ENCODE assay signal across 8 mouse cellular contexts in the genomic region with DNA sequence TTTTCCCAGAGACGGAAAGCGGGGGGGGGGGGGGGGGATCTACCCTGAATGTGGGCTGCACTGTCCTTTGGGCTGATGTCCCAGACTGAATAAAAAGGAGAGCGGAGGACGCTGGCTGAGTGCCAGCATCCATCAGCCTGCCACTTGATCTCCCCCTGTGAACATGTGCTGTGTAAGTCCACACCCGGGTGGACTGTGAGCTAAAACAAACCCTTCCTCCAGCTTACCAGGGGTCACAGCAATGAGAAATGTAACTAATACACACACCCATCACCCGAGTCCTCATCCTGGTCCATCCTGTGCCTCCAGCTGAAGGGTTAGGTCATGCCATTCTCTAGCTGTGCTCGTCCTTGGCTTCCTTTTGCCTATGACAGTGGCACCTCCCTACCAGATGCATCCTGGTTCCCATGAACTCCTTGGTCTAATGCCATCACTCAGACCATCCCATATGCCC. TPM values are rescaled to one million over a fixed set of nuclear protein-coding genes. Genes with fewer than 3 reads are reported as not detected.
DNase-seq lines count a peak whose midpoint lies in the region; ATAC-seq lines count a peak whose summit lies in the region.

No protein-coding gene starts in this region.

- peaks cover 72% of the 10 kb centered on the region for H3K4me1 ChIP-seq in heart, embryonic 11.5 days (ENCODE audit: control insufficient read depth, insufficient read depth, low read length)
- peaks cover 46% of the 10 kb centered on the region for H3K4me1 ChIP-seq in lung, embryonic 16.5 days (replicated peaks; ENCODE audit: control insufficient read depth, insufficient read depth, low read length)

- ATAC-seq in heart, embryonic 11.5 days (replicated peaks; ENCODE audit: insufficient number of reproducible peaks, low FRiP score, low TSS enrichment), result peak; percentile 19; the same call in 1 of the 2 replicates
- ATAC-seq in lung, embryonic 16.5 days (ENCODE audit: low read depth), result peak; percentile 71

- peaks cover 31% of the 10 kb centered on the region for H3K36me3 ChIP-seq in heart, embryonic 11.5 days (ENCODE audit: control insufficient read depth, insufficient read depth, low read length)
- peaks cover 30% of the 10 kb centered on the region for H3K36me3 ChIP-seq in lung, embryonic 16.5 days (ENCODE audit: control insufficient read depth, insufficient read depth, low read length)

- H3K4me2 ChIP-seq in heart, embryonic 11.5 days, result peak overlapping the region; percentile 4; the same call in 1 of the 2 replicates
- H3K4me2 ChIP-seq in lung, embryonic 16.5 days (ENCODE audit: low read depth, low read length), result no peak overlapping the region

- H3K27ac ChIP-seq in heart, embryonic 11.5 days (ENCODE audit: low read depth, low read length), result peak overlapping the region; percentile 62
- H3K27ac ChIP-seq in lung, embryonic 16.5 days (ENCODE audit: low read length), result no peak overlapping the region

- H3K9me3 ChIP-seq in heart, embryonic 11.5 days (replicated peaks; ENCODE audit: control insufficient read depth, low read length), result no peaks in the 10 kb centered on the region
- H3K9me3 ChIP-seq in lung, embryonic 16.5 days (ENCODE audit: control insufficient read depth, low read length), result no peaks in the 10 kb centered on the region

- WGBS in heart, embryonic 11.5 days (ENCODE audit: insufficient replicate concordance), result 20% methylated on average over 7 of the region's 7 CpGs
- WGBS in lung, embryonic 16.5 days, result 18% methylated on average over 7 of the region's 7 CpGs

- no peak overlapping the region for H3K4me3 ChIP-seq in heart, embryonic 11.5 days (ENCODE audit: low read depth, low read length)
- H3K4me3 ChIP-seq in lung, embryonic 16.5 days (ENCODE audit: low read length), result no peak overlapping the region

- peak; percentile 42 to 50 for DNase-seq in left cerebral cortex, postnatal 25 days (ENCODE audit: low spot score in 2 of 2)
- no peak for DNase-seq in left cerebral cortex, adult 9 months (ENCODE audit: low spot score in 2 of 2)
- DNase-seq in cerebellum, adult 8-10 months, result peak; percentile 57
- DNase-seq in adipocyte (ENCODE audit: low spot score), result no peak
- no peak for DNase-seq in c-Kit-positive CD71-positive TER-119-positive erythroid progenitor cells, embryonic 14.5 days (ENCODE audit: low spot score)
- no peak for DNase-seq in urinary bladder, adult 18-20 months (ENCODE audit: low spot score in 2 of 2)

- H3K9ac ChIP-seq in heart, embryonic 11.5 days (ENCODE audit: low read depth, low read length), result no peak overlapping the region
- no peak overlapping the region for H3K9ac ChIP-seq in lung, embryonic 16.5 days (ENCODE audit: low read length)

- intact Hi-C loops in left cerebral cortex, postnatal 25 days (cut with DNase I), result no loop called here

- no peaks in the 10 kb centered on the region for H3K27me3 ChIP-seq in heart, embryonic 11.5 days (ENCODE audit: control insufficient read depth, insufficient read depth, low read length)
- no peaks in the 10 kb centered on the region for H3K27me3 ChIP-seq in lung, embryonic 16.5 days (ENCODE audit: control insufficient read depth, insufficient read depth, low read depth, low read length)

RNA-seq across cellular contexts. Expression of gene Itm2c, which starts 8.1 kb away (rescaled TPM):
- total RNA-seq in left cerebral cortex, postnatal 25 days (2021), result 100 to 1,000 TPM; 732 to 765 TPM
- polyA plus RNA-seq in heart, embryonic 11.5 days (2014; fragmentation: Nextera tagmentation; extraction: Ambion mirVana), result 146 and 150 TPM in 2 replicates
- polyA plus RNA-seq in lung, embryonic 16.5 days (2015; fragmentation: Nextera tagmentation; extraction: Ambion mirVana), result 210 and 215 TPM in 2 replicates

RNA-seq across cellular contexts. Expression of gene 4933407L21Rik, which starts 26.1 kb away (rescaled TPM):
- total RNA-seq in left cerebral cortex, postnatal 25 days (2021), result 1 to 10 TPM; 5.5 to 7.0 TPM
- not detected in 2 replicates for polyA plus RNA-seq in heart, embryonic 11.5 days (2014; fragmentation: Nextera tagmentation; extraction: Ambion mirVana)
- polyA plus RNA-seq in lung, embryonic 16.5 days (2015; fragmentation: Nextera tagmentation; extraction: Ambion mirVana), result 0.25 and 0.39 TPM in 2 replicates

RNA-seq across cellular contexts. Expression of gene Gpr55, which starts 58.7 kb away (rescaled TPM):
- under 1 TPM in 1 of 2 experiments, not detected in 1; 0.09 TPM for total RNA-seq in left cerebral cortex, postnatal 25 days (2021)
- polyA plus RNA-seq in heart, embryonic 11.5 days (2014; fragmentation: Nextera tagmentation; extraction: Ambion mirVana), result not detected in 2 replicates
- 0.05 TPM in 1 of 2 replicates, not detected in the other for polyA plus RNA-seq in lung, embryonic 16.5 days (2015; fragmentation: Nextera tagmentation; extraction: Ambion mirVana)

Comparison
In these comparisons a context has a peak if more than half of its experiments do, and no peak if none do; other contexts are left out.
1. DNase-seq: peak in left cerebral cortex, postnatal 25 days (2 of 2) and cerebellum, adult 8-10 months (single experiment); none in left cerebral cortex, adult 9 months (0 of 2), adipocyte (single experiment), c-Kit-positive CD71-positive TER-119-positive erythroid progenitor cells, embryonic 14.5 days (single experiment) and urinary bladder, adult 18-20 months (0 of 2).